Mouse (Mus musculus) c-Kit-negative CD71-positive TER-119-positive erythroid progenitor cells, embryonic 14.5 days (primary cell): Measurements from ENCODE around the gene Ppp4r3a.
"Not testable (repeated sequence)": the region's sequence is repeated elsewhere in the genome, so short reads cannot be mapped to it uniquely, and the experiment has no call there.

Source experiments
- DNase-seq: peaks from one replicate; pipeline ENCODE4 v3.0.0-alpha.2; 2013; ENCODE audit warnings: low read depth, low spot score

Ppp4r3a gene

DNA sequence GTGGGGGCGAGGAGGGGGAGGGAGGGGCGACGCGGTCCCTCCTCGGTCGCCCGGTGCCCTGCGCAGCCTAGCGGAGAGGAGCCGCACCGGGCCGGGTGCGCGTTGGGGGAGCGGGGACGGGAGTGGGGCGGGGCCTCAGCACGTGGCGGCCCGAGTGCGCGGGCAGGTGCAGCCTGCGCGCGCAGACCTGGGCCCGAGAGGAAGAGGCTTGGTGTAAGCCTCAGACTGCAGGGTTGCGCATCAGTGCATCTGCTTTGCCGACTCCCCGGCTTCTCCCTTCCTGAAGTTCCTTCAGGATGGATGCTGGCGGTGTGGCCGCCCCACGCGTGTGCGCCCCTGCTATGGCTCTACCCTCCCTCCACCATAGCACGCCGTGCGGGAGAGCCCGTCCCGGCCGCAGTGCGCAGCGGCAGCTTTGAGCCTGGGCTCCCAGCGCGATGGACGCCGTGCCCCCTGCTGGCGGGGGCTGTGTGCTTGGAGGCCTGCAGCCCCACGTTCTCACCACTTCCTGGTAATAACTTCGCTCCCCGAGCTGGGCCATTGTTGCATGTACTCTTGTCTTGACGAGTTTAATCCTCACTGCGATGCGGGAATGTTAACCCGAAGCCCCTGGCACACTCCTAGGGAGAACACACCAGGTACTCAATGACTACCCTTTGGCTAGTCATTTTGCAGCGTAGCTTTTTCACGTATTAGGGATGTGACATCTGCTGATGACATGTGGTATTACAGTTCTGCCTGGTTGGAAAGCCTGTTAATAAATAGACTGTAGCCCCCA lies 54.4 kb downstream of the Ppp4r3a start, which contains the start of gene Ccdc88c:
TSS of gene Ccdc88c (minus strand) at position 103 of the 778 bp plus-strand sequence.
- peak; percentile 71 for DNase-seq

DNA sequence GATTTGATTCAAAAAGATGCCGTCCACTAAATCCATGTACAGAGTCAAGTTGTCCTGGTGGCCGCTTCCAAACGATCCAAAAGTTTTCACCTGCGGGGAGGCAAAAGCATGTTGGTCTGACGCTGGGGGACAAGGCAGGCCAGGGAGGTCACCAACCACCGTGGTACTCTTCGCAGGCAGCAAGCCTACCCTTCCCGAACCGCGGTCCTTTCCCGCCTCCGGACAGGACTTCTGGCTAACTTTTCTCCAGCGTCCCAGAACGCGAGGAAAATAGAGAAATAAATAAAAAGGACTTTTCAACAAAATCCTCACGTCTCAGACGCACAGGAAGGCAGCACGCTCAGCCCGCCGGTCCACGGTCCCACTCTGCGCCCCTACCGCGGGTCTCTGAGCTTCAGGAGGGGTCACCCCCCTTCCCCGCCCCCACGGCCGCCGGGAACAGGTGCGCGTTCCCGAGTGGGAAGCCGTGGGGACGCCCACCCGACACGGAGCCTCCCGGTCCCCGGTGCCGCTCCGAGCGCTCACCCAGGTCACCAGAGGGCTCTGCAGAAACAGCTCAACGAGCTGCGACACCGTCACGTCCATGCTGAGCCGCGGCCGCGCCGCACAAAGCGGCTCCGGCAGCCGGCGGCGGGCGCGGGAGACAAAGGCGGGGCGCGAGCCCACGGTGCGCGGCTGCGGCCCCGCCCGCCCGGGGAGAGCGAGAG lies 55.1 kb downstream of the Ppp4r3a start:
- no peak for DNase-seq

DNA sequence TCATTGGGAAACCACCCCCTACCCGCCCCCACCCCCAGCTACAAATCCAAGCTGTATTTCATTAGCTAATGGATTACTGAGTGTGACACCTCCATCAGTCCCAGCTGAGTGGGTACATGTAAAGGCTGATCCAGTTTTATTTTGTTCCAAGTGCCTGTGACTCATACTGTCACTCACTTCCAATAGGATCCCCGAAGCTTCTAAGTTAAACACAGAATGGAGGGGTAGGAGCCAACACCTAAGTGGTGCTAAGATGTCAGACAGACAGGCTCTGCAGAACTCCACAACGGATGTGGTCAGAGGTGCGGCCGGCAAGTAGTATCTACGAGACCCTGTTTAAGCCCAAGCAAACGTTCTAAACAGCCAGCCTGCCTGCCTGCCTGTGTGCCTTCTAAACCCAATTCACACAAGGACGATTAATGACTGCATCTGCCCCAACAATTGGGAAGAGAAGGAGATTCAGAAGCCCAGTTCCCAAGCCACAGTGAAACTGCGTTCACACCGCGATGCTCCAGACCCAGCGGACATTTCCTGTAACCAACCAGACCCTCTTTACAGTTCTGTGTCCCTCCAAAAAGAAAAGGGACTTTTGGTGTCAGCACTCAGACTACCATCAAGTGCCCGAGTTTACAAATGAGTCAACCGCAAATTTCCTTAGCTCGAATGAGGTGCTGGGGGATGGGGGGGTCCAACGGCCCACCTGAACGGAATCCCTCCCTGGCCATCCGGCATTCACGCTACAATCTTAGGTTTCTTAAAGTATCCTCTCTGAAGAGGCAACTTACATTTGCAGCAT lies 55.9 kb downstream of the Ppp4r3a start:
- no peak for DNase-seq

DNA sequence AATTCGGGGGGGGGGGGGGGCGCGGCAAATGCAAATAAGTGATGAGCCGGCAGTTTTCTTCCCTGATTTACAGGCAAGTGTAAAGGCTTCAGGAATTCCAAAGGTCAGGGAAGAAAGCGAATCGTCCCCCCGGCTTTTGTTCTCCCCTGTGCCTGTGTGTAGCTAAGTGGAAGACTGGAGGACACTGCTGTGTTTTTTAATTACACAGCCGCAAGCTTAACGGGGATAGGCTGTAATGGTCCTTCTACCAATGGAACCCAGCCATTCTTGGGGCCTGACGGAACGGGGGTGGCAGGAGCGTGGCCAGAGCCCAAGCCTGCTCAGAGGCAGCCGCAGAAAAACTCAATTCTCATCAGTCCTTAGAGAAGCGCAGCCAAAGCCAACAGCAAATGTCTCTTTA lies 56.6 kb downstream of the Ppp4r3a start:
- DNase-seq = no peak

DNA sequence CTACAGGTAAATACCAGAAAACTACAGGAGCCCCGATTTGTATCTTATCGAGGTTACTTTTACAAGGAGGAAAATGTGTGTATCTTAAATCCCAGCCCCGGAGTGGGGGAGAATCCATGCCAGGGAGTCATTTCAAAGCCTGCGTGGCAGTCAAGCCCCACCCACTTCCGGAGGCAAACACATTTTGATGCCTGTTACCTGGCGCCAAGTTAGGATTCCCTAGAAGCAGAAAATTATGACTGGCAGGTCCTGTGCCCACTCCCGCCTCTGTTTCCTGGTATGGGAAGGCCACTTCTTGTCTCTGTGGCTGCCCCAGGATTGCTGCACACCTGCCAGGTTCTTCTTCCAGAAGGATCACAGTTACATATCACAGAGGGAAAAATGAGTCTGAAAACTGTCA lies 57.0 kb downstream of the Ppp4r3a start:
- DNase-seq = no peak

DNA sequence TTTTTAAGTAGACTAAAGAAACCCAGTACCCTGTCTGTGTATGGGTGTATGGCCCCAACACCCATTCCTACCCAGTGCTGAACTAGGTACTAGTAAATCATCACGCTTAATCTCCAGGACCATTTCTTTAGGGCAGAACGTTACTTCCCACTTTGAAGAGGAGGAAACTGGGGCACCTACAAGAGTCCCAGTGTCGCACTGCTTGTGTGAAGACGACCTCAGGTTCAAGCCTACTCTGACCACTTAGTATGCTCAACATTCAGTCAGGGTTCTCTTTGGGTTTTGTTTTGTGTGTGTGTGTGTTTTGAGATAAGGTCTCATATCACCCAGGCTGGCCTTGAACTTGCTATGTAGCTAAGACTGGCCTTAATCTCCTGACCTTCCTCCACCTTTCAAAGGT lies 57.5 kb downstream of the Ppp4r3a start:
- no peak for DNase-seq

DNA sequence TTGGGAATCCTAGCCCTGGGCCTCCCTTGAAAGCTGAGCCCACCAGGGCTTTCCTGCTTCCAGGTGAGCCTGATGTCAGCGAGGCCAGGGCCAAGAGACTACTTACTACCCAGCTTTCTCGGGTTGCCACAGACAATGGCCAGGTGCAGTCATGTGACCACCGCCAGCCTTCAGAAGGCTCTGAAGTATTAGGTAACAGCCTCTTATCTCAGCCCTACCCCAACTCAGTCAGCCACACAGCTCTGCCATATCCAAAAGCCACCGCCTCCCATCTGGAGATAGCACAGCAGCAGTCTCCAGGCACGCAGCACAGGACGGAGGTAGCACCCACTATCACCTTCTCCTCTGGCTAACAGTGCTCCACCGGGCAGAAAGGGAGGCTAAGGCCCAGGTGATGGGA lies 58.1 kb downstream of the Ppp4r3a start:
- peak; percentile 60 for DNase-seq

DNA sequence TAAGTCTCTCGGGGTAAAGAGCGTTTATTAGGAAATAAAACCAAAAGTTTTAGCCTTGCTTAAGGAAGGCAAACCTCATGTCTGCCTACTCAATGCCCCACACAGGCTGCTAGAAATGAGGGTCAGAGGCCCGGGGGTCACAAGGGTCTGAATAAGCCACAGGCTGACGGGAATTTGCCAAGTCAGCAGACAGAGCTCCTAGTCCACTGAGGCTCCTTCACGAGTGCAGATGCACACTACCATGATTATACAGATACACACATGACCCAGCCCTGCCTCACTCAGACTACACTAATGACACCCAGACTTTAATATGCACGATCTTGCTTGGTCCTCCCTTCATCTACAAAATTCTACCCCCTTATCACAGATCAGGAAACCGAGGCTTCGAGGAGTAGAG lies 58.7 kb downstream of the Ppp4r3a start:
- no peak for DNase-seq

DNA sequence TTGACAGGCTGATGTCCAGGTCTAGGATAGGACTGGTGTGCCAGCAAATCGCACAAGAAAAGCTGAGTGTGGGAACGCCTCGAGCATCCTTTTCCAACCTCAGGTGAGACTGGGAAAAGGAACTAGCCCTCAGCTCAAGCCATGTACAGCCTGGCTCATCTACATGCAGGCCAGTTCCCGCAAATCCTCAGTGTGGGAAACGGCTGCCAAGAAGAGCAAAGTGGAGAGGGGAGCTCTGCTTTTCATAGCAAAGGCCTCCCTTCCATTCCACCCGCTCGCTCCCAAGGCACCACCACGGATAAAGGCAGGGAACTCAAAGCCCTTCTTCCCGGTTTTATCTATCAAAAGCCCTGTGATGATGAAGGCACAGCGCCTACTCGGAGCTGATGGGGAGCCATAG lies 60.4 kb downstream of the Ppp4r3a start:
- no peak for DNase-seq

DNA sequence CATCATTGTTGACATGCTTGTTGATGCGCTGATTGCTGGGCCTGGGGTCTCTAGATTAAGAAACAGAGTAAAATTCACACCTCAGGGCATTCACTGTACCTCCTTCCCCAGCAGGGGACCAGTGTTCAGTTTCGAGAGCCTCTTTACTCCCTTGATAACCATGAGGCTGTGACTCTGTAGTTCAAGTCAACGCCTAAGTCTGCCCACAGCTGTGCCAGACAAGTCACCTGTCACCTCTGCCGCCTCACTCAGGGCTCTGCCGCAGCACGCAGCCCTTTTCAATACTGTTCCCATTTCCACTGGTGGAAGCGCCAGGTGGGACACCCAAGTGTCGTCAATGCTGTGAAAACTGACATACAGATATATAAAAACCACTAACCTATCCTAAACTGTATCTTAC lies 61.1 kb downstream of the Ppp4r3a start:
- no peak for DNase-seq

DNA sequence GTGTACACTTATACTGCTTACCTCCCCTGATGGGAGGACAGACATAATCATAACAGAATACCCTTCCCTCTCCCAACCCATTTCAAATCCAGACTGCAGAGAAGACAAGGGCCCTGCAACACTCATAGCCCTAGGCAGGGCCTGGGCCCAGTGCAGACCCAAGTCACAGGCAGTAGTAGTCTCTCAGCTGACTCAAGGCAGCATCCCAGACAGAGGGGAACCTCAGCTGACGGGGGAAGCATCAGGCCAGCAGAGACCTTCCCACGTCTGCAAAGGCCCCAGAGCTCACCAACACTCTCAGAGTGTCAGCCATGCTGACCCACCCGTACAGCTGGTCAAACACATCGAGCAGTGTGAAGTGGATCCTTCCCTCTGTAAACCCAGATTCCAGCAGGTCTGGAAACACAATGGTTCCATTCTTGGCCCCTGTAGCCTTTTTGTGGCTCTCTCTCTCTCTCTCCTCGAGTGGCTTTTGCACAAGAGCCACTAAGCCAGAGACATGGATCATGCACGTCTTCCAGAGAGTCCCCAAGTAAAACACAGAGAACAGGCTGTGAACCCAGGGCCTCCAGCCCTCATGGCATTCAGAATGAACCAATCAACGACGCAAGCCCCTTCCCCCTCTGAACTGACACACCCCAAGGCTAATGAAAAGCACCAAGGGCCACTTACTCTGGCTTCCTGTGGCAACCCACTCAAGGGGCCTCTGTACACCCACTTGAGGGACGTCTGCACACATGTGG lies 61.8 kb downstream of the Ppp4r3a start:
- no peak for DNase-seq

DNA sequence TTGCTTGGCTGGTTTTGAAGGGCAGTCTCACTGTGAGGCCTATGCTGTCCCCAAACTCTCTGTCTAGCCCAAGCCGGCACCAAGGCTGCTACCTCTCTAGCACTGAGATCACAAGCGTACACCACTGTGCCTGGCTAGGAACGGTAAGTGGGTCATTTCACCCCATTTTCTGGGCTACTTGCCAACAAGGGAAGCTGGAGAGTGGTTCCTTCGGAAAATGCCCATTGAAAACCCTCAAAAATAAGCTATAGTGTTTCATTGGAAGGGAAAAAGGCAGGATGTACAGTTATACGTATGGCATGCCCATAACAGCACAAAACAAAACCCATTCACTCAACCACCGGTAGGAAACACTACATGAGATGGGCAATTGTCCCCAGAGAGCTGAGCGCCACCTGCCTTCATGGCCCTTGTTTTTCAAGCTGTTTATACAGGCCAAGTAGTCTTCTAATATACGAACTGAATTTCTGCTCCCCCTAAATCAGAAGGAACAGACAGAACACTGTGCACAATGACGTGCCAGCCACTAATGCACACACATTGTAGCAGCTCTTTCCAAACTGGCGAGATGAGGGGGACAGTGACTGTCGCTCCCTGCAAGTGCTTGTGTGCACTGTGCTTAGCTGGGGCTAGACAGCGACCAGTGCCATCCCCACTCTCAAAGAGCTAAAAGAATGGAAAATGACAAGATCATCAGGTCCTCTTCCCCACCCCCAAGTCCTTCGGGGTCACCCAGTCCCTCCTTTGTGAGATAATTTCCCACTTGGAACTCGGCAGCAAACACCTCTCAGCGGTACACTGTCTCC lies 63.1 kb downstream of the Ppp4r3a start:
- DNase-seq = no peak

DNA sequence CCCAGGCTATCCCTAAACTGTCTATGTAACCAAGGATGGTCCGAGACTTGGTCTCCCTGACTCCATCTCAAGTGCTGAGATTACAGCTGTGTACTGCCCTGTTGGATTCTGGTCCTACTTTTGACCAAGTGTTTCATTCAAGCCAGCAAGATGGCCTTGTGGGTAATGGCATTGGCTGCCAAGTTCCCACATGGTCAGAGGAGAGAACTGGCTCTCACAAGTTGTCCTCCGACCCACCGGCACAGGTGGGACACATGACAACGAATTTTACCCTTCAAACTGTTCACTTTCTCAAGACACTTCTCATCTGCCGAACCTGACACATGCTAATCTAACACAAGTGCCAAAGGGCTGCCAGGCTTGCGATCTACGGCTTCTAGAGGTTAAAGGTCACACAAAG lies 64.1 kb downstream of the Ppp4r3a start:
- DNase-seq = no peak

DNA sequence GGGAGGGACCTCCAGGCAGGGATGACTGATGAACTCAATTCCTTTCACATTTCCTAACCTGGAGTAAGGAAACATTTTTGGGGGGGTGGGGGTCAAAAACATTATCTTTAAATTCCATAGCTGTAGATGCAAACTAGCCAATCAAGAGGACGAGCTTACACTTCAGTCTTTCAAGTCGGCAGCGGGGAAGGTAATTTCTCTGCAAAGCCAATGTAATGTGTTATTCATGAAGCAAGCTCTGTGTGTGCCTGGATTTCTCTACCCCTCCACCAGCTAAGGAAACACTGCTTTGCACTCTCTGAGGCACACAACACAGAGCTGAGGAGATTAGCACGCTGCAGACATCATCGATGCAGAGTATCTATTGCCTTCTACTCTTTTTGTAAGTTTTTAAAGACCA lies 64.5 kb downstream of the Ppp4r3a start:
- DNase-seq = no peak

DNA sequence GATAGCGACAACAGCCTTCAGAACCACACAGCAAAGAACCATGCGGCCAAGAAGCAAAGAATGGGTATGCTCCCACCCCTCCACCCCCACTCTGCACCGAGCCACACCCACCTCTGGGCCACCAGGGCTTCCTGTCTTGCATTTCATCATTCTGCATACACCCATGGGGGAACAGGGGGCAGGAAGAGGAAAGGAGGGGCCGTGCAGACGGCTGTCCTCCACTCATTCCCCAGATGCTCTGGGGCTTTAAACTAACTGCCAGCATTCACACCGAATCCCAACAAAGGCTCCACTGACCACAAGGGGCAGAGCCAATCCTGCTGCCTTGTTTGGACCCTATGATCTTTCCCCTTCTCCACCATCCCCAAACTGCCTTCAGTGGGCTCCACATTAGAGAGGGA lies 65.5 kb downstream of the Ppp4r3a start:
- no peak for DNase-seq

DNA sequence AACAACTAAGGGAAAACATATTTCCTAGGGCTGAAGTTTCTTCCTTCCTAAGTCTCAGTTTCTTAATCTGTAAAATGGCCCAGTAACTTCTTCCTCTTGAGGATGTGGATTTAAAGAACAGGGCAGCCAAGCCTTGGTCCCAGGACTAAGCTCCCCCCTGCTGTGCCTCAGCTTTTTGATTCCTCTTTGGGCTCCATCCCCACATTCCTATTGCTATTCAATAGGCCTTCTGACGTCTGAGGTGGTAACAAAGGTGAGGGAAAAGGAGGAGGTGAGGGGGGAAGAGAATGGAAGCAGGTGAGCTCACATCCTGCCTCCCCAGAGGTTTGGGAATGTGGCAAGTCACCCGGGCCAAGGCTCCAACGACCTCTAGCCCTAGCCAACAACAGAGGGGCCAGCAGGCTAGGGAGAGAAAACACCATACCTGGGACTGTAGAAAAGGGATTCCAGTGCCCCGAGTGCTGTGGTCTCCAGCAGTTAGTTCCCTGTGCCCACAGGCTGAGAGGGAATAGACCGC lies 67.0 kb downstream of the Ppp4r3a start:
- no peak for DNase-seq

DNA sequence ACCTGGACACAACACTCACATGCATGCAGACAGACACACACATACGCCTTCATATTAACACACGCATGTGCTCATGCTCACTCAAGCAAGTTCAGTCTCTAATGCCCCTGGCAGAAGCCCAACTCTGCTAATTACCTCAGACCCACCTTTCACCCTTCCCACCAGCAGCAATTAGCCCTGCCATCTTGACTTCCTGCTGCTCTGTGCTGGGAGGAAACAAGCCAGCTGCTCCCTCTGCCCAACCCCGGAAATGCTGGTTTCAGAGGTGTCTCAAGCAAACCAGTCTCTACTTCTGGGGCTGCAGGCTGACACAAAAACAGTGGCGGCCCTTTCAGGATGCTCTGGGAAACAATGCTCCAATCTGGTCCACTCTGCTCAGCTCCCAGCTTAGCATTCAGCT lies 67.6 kb downstream of the Ppp4r3a start:
- no peak for DNase-seq

DNA sequence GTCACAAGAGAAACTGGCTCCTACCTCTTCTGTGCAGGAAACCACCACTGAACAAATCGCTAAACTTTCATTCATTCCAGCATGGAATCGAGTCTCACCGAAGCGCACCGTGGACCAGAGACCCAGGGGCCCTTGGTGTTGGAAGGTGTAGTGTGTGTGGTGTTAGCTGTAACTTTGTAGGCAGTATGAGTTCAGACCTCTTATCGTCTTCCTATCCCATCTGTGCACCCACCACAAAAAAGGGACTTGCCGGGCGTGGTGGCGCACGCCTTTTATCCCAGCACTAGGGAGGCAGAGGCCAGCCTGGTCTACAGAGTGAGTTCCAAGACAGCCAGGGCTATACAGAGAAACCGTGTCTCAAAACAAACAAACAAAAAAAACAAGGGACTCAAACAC lies 68.3 kb downstream of the Ppp4r3a start:
- DNase-seq = no peak

DNA sequence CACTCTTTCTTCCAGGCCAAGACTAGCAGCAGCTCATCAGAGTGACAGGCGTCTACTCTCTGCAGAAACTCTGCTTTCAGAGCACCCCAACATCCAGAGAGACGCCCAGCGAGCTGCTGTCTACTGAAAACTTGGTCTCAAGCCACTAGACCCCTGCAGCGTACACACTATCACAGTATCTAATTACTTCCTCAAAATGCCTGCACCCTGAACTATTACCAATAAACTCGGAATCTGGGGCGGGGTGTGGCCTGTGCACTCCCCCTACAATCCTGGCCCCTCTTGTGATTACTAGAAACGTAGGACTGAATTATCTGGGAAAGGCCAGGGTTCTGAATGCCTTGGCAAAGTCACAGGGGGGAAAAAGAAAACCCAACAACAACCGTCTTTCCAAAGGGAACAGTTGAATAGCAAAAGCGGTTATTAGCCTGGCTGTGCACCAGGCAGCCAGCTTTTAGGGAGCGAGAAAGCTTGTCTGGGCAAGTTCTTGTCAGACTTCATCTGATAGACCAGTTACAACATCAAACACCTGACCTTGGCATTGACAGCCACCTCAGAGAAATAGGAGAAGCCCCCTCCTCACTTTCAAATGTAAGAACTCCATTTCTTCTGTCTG lies 68.8 kb downstream of the Ppp4r3a start:
- DNase-seq = no peak

DNA sequence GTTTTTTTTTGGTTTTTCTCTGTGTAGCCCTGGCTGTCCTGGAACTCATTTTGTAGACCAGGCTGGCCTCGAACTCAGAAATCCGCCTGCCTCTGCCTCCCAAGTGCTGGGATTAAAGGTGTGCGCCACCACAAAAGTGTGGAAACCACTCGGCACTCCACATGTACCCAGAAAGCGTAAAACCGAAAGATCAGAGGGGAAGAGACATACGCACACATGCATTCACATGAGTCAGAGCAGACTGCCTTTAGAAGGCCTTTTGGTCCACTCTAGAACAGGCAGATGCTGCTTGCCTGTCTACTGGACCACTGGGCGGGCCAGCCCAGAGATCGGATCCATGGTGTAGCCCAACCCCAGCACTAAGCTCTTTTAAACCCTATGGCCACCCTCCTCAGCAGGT lies 69.8 kb downstream of the Ppp4r3a start:
- not testable (repeated sequence) for DNase-seq
